ENCODE assay signal across 8 mouse cellular contexts in genomic region chr1:181393250-181394149, GRCm38 (mm10). TPM values are rescaled to one million over a fixed set of nuclear protein-coding genes. Genes with fewer than 3 reads are reported as not detected.
DNase-seq lines count a peak whose midpoint lies in the region; ATAC-seq and TF ChIP-seq lines count a peak whose summit lies in the region.

No protein-coding gene starts in this region.

- TF ChIP-seq CTCF in liver, embryonic 14.5 days (IDR thresholded peaks at IDR 0.05; ENCODE audit: low read depth), result peak; percentile 39

- H3K4me3 ChIP-seq in heart, embryonic 14.5 days (ENCODE audit: control insufficient read depth in 1 of 2, insufficient read depth in 1 of 2, low read depth in 1 of 2, low read length in 2 of 2), result no peak overlapping the region
- H3K4me3 ChIP-seq in kidney, embryonic 16.5 days (ENCODE audit: low read length), result no peak overlapping the region
- no peak overlapping the region for H3K4me3 ChIP-seq in liver, embryonic 14.5 days (ENCODE audit: insufficient read depth in 1 of 2, low read depth in 2 of 2, low read length in 2 of 2)

- DNase-seq in 3T3-L1 (ENCODE audit: low read depth, low spot score), result peak; percentile 79
- peak; percentile 93 for DNase-seq in adrenal gland, postnatal 36 days
- DNase-seq in liver, embryonic 14.5 days (ENCODE audit: low read depth in 3 of 3, low spot score in 3 of 3), result no peak
- DNase-seq in retina, adult 2 months (ENCODE audit: low read depth, low spot score), result peak; percentile 37
- DNase-seq in natural killer cell, adult 2 months (ENCODE audit: low spot score in 2 of 2), result no peak

- no peaks in the 10 kb centered on the region for H3K9me3 ChIP-seq in heart, embryonic 14.5 days (ENCODE audit: control insufficient read depth, low read length)
- H3K9me3 ChIP-seq in kidney, embryonic 16.5 days (ENCODE audit: low read length), result peaks cover 4% of the 10 kb centered on the region; the same call in 1 of the 2 replicates
- no peaks in the 10 kb centered on the region for H3K9me3 ChIP-seq in liver, embryonic 14.5 days (ENCODE audit: control insufficient read depth, low read length)

- H3K4me1 ChIP-seq in heart, embryonic 14.5 days (ENCODE audit: control insufficient read depth in 2 of 2, insufficient read depth in 2 of 2, low read length in 2 of 2), result peaks cover 17 to 31% of the 10 kb centered on the region in 2 experiments
- no peaks in the 10 kb centered on the region for H3K4me1 ChIP-seq in kidney, embryonic 16.5 days (ENCODE audit: insufficient read depth, low read length)
- no peaks in the 10 kb centered on the region for H3K4me1 ChIP-seq in liver, embryonic 14.5 days (replicated peaks; ENCODE audit: control insufficient read depth in 2 of 2, insufficient read depth in 2 of 2, low read length in 1 of 2)

- no peak for TF ChIP-seq EP300 in liver, embryonic 14.5 days (IDR thresholded peaks at IDR 0.05; ENCODE audit: low read depth)

- 0 out of 2 replicates have a peak overlapping the region, but pooled peaks have one; percentile 13 for H3K4me2 ChIP-seq in heart, embryonic 14.5 days (ENCODE audit: low read length)
- H3K4me2 ChIP-seq in kidney, embryonic 16.5 days (replicated peaks; ENCODE audit: low read depth, low read length), result no peak overlapping the region
- no peak overlapping the region for H3K4me2 ChIP-seq in liver, embryonic 14.5 days (ENCODE audit: low read depth)

- 18% methylated on average over 6 of the region's 6 CpGs for WGBS in heart, embryonic 14.5 days
- WGBS in kidney, embryonic 16.5 days, result 29% methylated on average over 6 of the region's 6 CpGs
- 48% methylated on average over 6 of the region's 6 CpGs for WGBS in liver, embryonic 14.5 days (ENCODE audit: insufficient replicate concordance)

- 0 out of 2 replicates have a peak overlapping the region, but pooled peaks have one; percentile 8 for H3K9ac ChIP-seq in heart, embryonic 14.5 days (ENCODE audit: low read length)
- H3K9ac ChIP-seq in kidney, embryonic 16.5 days (replicated peaks; ENCODE audit: low read length), result no peak overlapping the region
- H3K9ac ChIP-seq in liver, embryonic 14.5 days (replicated peaks), result no peak overlapping the region

- peak overlapping the region; percentile 84 to 89 for H3K27ac ChIP-seq in heart, embryonic 14.5 days (replicated peaks in 1 of 2; ENCODE audit: control insufficient read depth in 1 of 2, insufficient read depth in 1 of 2, low read depth in 2 of 2, low read length in 2 of 2)
- H3K27ac ChIP-seq in kidney, embryonic 16.5 days (ENCODE audit: low read length), result no peak overlapping the region
- H3K27ac ChIP-seq in liver, embryonic 14.5 days, result no peak overlapping the region

- ATAC-seq in erythroid progenitor cell, adult 5-6 weeks (replicated peaks; ENCODE audit: low FRiP score, poor library complexity, severe bottlenecking), result peak; percentile 43; the same call in 1 of the 2 replicates
- peak; percentile 83 for ATAC-seq in heart, embryonic 14.5 days (ENCODE audit: insufficient number of reproducible peaks, insufficient read depth, low FRiP score, low read depth)
- ATAC-seq in kidney, embryonic 16.5 days (ENCODE audit: low FRiP score, low TSS enrichment), result peak; percentile 46; the same call in 1 of the 2 replicates
- no peak for ATAC-seq in liver, embryonic 14.5 days (ENCODE audit: insufficient read depth)

- H3K27me3 ChIP-seq in heart, embryonic 14.5 days (ENCODE audit: control insufficient read depth, insufficient read depth, low read length), result no peaks in the 10 kb centered on the region
- H3K27me3 ChIP-seq in kidney, embryonic 16.5 days (ENCODE audit: insufficient read depth, low read length), result no peaks in the 10 kb centered on the region
- H3K27me3 ChIP-seq in liver, embryonic 14.5 days (ENCODE audit: control insufficient read depth, insufficient read depth, low read length), result no peaks in the 10 kb centered on the region

- H3K36me3 ChIP-seq in heart, embryonic 14.5 days (ENCODE audit: control insufficient read depth, insufficient read depth, low read length), result no peaks in the 10 kb centered on the region
- H3K36me3 ChIP-seq in kidney, embryonic 16.5 days (ENCODE audit: insufficient read depth, low read length), result no peaks in the 10 kb centered on the region
- H3K36me3 ChIP-seq in liver, embryonic 14.5 days (replicated peaks; ENCODE audit: control insufficient read depth, insufficient read depth, low read depth), result no peaks in the 10 kb centered on the region

RNA-seq across cellular contexts. Expression of gene Cnih3, which starts 41.1 kb away (rescaled TPM):
- not detected for total RNA-seq in adrenal gland, postnatal 36 days (2021)
- total RNA-seq in erythroid progenitor cell, adult 5-6 weeks (2015; ENCODE audit: low replicate concordance), result not detected in 2 replicates
- total RNA-seq in erythroid progenitor cell, adult 5-6 weeks (2017; ENCODE audit: low replicate concordance), result not detected in 2 replicates
- 0.16 and 0.18 TPM in 2 replicates for polyA plus RNA-seq in heart, embryonic 14.5 days (2014; fragmentation: Nextera tagmentation; extraction: Ambion mirVana)
- 0.17 TPM in 1 of 2 replicates, not detected in the other for polyA plus RNA-seq in kidney, embryonic 16.5 days (2015; fragmentation: Nextera tagmentation; extraction: Ambion mirVana)
- polyA plus RNA-seq in liver, embryonic 14.5 days (2012; rRNA removed), result 0.02 TPM in 1 of 2 replicates, not detected in the other
- polyA plus RNA-seq in liver, embryonic 14.5 days (2014; fragmentation: Nextera tagmentation; extraction: Ambion mirVana), result not detected in 2 replicates

Comparison
In these comparisons a context has a peak if more than half of its experiments do, and no peak if none do; other contexts are left out.
1. DNase-seq: peak in 3T3-L1 (single experiment), adrenal gland, postnatal 36 days (2 of 2) and retina, adult 2 months (single experiment); none in liver, embryonic 14.5 days (0 of 3) and natural killer cell, adult 2 months (0 of 2).
2. H3K27ac ChIP-seq: peak in heart, embryonic 14.5 days (2 of 2); none in kidney, embryonic 16.5 days (single experiment) and liver, embryonic 14.5 days (single experiment).